Mouse (Mus musculus) G1E (cell line): ENCODE data around the gene Abhd2.

Experiments used
- CTCF ChIP-seq: IDR thresholded peaks from 2 replicates; pipeline ENCODE4 v1.5.1; 2012; ENCODE audit warnings: low read depth, low read length, inconsistent platforms, mixed read lengths
- GATA1 ChIP-seq: IDR thresholded peaks from 2 replicates; pipeline ENCODE4 v1.6.1; 2012; ENCODE audit warnings: borderline replicate concordance, low read length, inconsistent platforms, mixed read lengths
- POLR2AphosphoS5 ChIP-seq: IDR thresholded peaks from 2 replicates; pipeline ENCODE4 v1.6.1; 2012; ENCODE audit warnings: low read depth, low read length, inconsistent platforms; ENCODE audit not compliant: insufficient replicate concordance
- TAL1 ChIP-seq: conservative IDR thresholded peaks from 2 replicates; pipeline ENCODE4 v1.6.1; 2012; ENCODE audit warnings: low read depth, low read length, inconsistent platforms, mixed read lengths

- TF ChIP-seq TAL1 = no peak
- no peak for TF ChIP-seq CTCF
- TF ChIP-seq GATA1 = no peak
- no peak for TF ChIP-seq POLR2AphosphoS5
These were observed 20.7 kb downstream of the Abhd2 start for GRCm38 (mm10) chr7:79293605-79294232.
